Mouse (Mus musculus) liver, adult 2 months (tissue): ENCODE results near the gene Lrch3.

Source experiments
- CTCF ChIP-seq: fragments of 200-500 bp; IDR thresholded peaks from 2 replicates; pipeline ENCODE4 v1.5.1; 2011; ENCODE audit warnings: low read depth, low read length, control low read depth
- POLR2A ChIP-seq: fragments of 200-500 bp; IDR thresholded peaks from 2 replicates; pipeline ENCODE4 v1.6.1; 2011; ENCODE audit warnings: low read length, control low read depth; ENCODE audit not compliant: insufficient read depth; ENCODE audit errors: extremely low read depth

- no peak for TF ChIP-seq POLR2A
- TF ChIP-seq CTCF, result no peak
These were observed 58.6 kb downstream of the Lrch3 start for GRCm38 (mm10) chr16:32972535-32972934.
